Mouse (Mus musculus): Measurements from ENCODE around the gene Tuba1a. TPM values are rescaled to one million over a fixed set of nuclear protein-coding genes. Genes with fewer than 3 reads are reported as not detected.
"Not testable (repeated sequence)": the region's sequence is repeated elsewhere in the genome, so short reads cannot be mapped to it uniquely, and the experiment has no call there.

Gene Tuba1a
- polyA plus RNA-seq, 1 experiment from 2014 or later = 925 TPM

DNA sequence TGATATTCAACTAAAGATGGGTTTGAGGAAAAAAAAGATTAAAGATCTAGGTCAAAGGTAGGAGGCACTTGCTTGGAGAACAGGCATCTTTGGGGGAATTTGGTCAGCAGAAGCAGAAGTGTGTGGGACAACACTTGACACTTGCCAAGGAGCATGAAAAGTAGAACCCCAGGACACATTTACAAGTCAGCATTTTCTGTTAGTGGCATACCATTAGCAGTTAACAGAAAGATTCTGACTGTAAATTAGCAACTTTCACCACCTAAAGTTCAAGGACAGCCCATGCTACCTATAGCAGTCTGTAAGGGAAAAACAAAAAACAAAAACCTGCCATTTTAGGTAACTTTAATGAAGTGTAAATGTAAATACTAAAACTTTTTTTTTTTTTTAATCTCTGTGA is 5.1 kb downstream of the Tuba1a start:
- Histone ChIP-seq H3K4me3 (ENCODE audit: low read length) (no peak overlapping the region), H3K9ac (replicated peaks; ENCODE audit: low read length) (no peak overlapping the region), H3K27ac (ENCODE audit: low read length) (no peak overlapping the region), H3K9me3 (ENCODE audit: low read length) (no peaks in the 10 kb centered on the region), H3K4me1 (ENCODE audit: insufficient read depth, low read length) (peaks cover 7% of the 10 kb centered on the region), H3K27me3 (ENCODE audit: insufficient read depth, low read length) (no peaks in the 10 kb centered on the region), H3K4me2 (replicated peaks; ENCODE audit: low read depth, low read length) (no peak overlapping the region), H3K36me3 (ENCODE audit: insufficient read depth, low read length) (peaks cover 3% of the 10 kb centered on the region; the same call in 1 of the 2 replicates)
- ATAC-seq (ENCODE audit: low FRiP score, low TSS enrichment) = no peak

DNA sequence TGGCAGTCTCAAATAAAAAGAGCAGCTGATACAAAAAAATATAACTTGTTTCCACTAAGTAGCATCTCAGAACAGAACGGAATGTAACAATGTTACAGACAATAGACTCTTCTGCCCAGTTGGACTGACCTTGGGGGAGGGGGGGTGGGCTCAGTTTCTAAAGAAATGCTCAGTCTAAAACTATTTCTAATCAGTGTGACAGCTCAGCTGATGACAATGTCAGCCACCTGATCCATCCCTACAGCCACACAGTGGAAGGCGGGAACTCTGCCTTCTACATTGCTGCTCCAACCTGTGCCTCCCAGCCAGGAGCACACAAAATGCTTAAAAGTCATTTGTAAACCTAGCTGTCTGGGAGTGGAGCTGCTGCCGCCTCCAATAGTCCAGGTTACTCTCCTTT is 5.6 kb downstream of the Tuba1a start:
- no peak overlapping the region for H3K4me2 ChIP-seq (replicated peaks; ENCODE audit: low read depth, low read length)
- H3K4me3 ChIP-seq (ENCODE audit: low read length) = no peak overlapping the region
- H3K9me3 ChIP-seq (ENCODE audit: low read length) = no peaks in the 10 kb centered on the region
- no peak for ATAC-seq (ENCODE audit: low FRiP score, low TSS enrichment)
- H3K4me1 ChIP-seq (ENCODE audit: insufficient read depth, low read length) = peaks cover 7% of the 10 kb centered on the region
- no peaks in the 10 kb centered on the region for H3K27me3 ChIP-seq (ENCODE audit: insufficient read depth, low read length)
- WGBS = 51% methylated on average over 3 of the region's 3 CpGs
- no peak overlapping the region for H3K9ac ChIP-seq (replicated peaks; ENCODE audit: low read length)
- H3K36me3 ChIP-seq (ENCODE audit: insufficient read depth, low read length) = peaks cover 3% of the 10 kb centered on the region; the same call in 1 of the 2 replicates
- no peak overlapping the region for H3K27ac ChIP-seq (ENCODE audit: low read length)

DNA sequence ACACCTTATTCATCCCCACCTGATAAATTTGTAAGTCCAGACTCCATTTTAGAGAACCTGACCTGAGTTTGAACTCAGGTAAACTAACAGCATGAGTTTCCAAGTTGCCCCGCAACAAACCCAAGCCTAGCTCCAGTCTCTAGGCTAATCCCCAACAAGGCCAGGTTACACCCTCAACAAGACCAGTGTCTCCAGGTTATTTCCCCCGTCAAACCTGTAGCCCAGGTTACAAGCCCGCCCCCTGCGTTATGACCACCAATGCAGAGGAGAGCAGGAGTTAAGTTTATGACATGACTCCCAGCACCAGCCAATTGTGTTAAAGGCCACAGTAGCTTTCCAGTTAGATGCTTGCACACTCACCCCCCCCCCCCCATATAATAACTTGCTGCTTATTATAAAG is 10.4 kb downstream of the Tuba1a start:
- H3K4me3 ChIP-seq (ENCODE audit: low read length) = no peak overlapping the region
- no peak overlapping the region for H3K27ac ChIP-seq (ENCODE audit: low read length)
- H3K4me2 ChIP-seq (replicated peaks; ENCODE audit: low read depth, low read length) = no peak overlapping the region
- H3K4me1 ChIP-seq (ENCODE audit: insufficient read depth, low read length) = no peaks in the 10 kb centered on the region
- H3K9me3 ChIP-seq (ENCODE audit: low read length) = no peaks in the 10 kb centered on the region
- no peak overlapping the region for H3K9ac ChIP-seq (replicated peaks; ENCODE audit: low read length)
- H3K36me3 ChIP-seq (ENCODE audit: insufficient read depth, low read length) = no peaks in the 10 kb centered on the region
- ATAC-seq (ENCODE audit: low FRiP score, low TSS enrichment) = no peak
- WGBS = 72% methylated on average over 4 of the region's 4 CpGs
- H3K27me3 ChIP-seq (ENCODE audit: insufficient read depth, low read length) = no peaks in the 10 kb centered on the region

DNA sequence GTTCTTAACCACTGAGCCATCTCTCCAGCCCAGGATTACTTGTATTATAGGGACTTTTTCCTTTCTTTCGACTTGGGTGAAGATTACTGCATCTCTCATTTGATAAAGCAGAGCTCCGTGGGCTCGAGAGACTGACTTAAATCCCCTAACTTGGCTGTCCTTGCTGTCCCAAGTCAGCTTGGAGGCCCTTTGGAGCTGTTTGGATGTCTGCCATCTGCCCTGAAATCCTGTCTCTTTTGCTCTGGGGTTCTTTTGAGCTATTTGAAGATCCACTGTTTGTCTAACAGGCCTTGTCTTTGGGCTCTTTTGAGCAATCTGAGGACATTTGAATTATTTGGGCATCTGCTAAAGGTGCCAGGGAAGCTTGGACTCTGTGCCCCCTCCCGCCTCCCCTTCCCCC is 11.4 kb downstream of the Tuba1a start:
- no peak overlapping the region for H3K4me3 ChIP-seq (ENCODE audit: low read length)
- no peak for ATAC-seq (ENCODE audit: low FRiP score, low TSS enrichment)
- no peaks in the 10 kb centered on the region for H3K27me3 ChIP-seq (ENCODE audit: insufficient read depth, low read length)
- no peak overlapping the region for H3K27ac ChIP-seq (ENCODE audit: low read length)
- H3K4me2 ChIP-seq (replicated peaks; ENCODE audit: low read depth, low read length) = no peak overlapping the region
- H3K36me3 ChIP-seq (ENCODE audit: insufficient read depth, low read length) = no peaks in the 10 kb centered on the region
- 84% methylated on average over 4 of the region's 4 CpGs for WGBS
- H3K9ac ChIP-seq (replicated peaks; ENCODE audit: low read length) = no peak overlapping the region
- H3K9me3 ChIP-seq (ENCODE audit: low read length) = no peaks in the 10 kb centered on the region
- H3K4me1 ChIP-seq (ENCODE audit: insufficient read depth, low read length) = no peaks in the 10 kb centered on the region

DNA sequence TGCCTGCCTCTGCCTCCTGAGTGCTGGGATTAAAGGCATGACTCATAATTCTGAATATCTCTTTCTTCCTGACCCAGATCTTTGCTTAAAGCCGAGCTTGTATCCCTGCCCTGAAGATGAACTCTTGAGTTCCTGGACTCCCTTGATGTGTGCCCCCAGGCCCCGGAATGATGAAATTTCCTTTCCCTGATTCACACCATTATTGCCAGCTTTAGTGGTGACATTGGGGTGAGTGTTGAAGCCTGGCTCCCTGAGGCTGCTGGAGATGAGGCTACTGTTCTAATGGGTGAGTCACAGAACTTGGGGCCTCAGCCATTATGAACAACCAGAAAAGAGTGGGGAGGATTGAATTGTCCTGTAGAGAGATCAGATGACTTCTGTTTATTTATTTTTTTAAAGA is 12.0 kb downstream of the Tuba1a start:
- Histone ChIP-seq H3K36me3 (ENCODE audit: insufficient read depth, low read length) (no peaks in the 10 kb centered on the region), H3K4me1 (ENCODE audit: insufficient read depth, low read length) (no peaks in the 10 kb centered on the region), H3K4me2 (replicated peaks; ENCODE audit: low read depth, low read length) (no peak overlapping the region), H3K27me3 (ENCODE audit: insufficient read depth, low read length) (no peaks in the 10 kb centered on the region), H3K9ac (replicated peaks; ENCODE audit: low read length) (no peak overlapping the region), H3K4me3 (ENCODE audit: low read length) (no peak overlapping the region), H3K9me3 (ENCODE audit: low read length) (no peaks in the 10 kb centered on the region), H3K27ac (ENCODE audit: low read length) (no peak overlapping the region)
- 67% methylated on average over 2 of the region's 2 CpGs for WGBS
- no peak for ATAC-seq (ENCODE audit: low FRiP score, low TSS enrichment)

DNA sequence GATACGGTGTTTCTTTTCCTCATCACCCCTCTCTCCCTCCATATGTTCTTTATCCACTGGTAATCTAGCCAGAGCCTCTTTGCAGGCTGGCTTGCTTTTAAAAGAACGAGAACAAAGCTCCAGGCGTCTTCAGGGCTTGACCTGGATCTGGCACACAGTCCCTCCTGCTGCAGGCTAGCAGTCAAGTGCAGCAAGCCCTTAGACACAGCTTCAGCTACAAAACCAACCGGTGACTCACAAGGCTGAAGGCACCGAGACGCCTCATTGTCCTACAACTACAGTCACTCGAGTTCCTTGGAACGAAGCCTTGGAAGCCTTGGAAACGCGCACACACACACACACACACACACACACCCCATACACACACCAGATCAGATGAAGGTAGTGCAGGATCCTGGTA is 12.7 kb downstream of the Tuba1a start:
- H3K4me2 ChIP-seq (replicated peaks; ENCODE audit: low read depth, low read length) = no peak overlapping the region
- ATAC-seq (ENCODE audit: low FRiP score, low TSS enrichment) = no peak
- no peaks in the 10 kb centered on the region for H3K36me3 ChIP-seq (ENCODE audit: insufficient read depth, low read length)
- H3K9me3 ChIP-seq (ENCODE audit: low read length) = no peaks in the 10 kb centered on the region
- no peak overlapping the region for H3K27ac ChIP-seq (ENCODE audit: low read length)
- H3K4me3 ChIP-seq (ENCODE audit: low read length) = no peak overlapping the region
- peaks cover 2% of the 10 kb centered on the region for H3K4me1 ChIP-seq (ENCODE audit: insufficient read depth, low read length)
- no peaks in the 10 kb centered on the region for H3K27me3 ChIP-seq (ENCODE audit: insufficient read depth, low read length)
- no peak overlapping the region for H3K9ac ChIP-seq (replicated peaks; ENCODE audit: low read length)
- 76% methylated on average over 10 of the region's 10 CpGs for WGBS

DNA sequence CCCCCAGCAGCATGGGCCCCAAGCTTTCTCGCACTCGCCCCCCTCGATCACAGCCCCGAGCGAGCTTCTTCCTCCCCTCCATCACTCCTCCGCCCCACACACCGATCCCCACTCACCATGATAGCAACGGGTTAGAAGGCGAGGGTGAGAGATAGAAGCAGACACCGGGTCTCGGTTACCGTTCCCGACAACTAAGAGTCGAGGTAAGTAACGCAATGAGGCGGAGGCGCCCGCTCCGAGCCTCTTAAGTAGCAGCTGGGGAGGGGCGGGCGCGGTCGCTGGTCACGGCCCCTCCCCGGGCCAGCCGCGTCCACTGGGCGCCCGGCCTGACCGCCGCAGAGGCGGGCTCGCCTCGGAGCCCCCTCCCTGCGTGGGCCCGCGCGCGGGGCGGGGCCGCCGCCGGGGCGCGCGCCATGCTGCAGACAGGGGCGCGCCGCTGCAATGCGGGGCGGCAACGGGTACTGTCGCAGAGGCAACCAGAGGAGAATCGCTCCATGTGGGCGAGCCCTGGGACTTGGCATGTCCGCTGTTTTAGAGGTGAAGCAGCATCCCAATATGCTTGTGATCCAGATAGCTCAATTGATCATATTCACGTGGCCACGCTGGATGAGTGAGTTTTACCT is 19.2 kb downstream of the Tuba1a start, which contains the start of gene Tuba1b:
TSS of gene Tuba1b (minus strand) at position 349 of the 623 bp plus-strand sequence.
- WGBS = under 1% methylated on average over 49 of the region's 58 CpGs
- ATAC-seq (ENCODE audit: low FRiP score, low TSS enrichment) = peak; percentile 97
- H3K4me2 ChIP-seq (replicated peaks; ENCODE audit: low read depth, low read length) = peak within 1 kb of the TSS; percentile 79
- peak within 1 kb of the TSS; percentile 99 for H3K27ac ChIP-seq (ENCODE audit: low read length)
- H3K9me3 ChIP-seq (ENCODE audit: low read length) = no peaks in the 10 kb centered on the region
- H3K27me3 ChIP-seq (ENCODE audit: insufficient read depth, low read length) = no peaks in the 10 kb centered on the region
- H3K36me3 ChIP-seq (ENCODE audit: insufficient read depth, low read length) = peaks cover 11% of the 10 kb centered on the region
- H3K4me3 ChIP-seq (ENCODE audit: low read length) = peak within 1 kb of the TSS; percentile 89
- peak within 1 kb of the TSS; percentile 95 for H3K9ac ChIP-seq (replicated peaks; ENCODE audit: low read length)
- peaks cover 18% of the 10 kb centered on the region for H3K4me1 ChIP-seq (ENCODE audit: insufficient read depth, low read length)

DNA sequence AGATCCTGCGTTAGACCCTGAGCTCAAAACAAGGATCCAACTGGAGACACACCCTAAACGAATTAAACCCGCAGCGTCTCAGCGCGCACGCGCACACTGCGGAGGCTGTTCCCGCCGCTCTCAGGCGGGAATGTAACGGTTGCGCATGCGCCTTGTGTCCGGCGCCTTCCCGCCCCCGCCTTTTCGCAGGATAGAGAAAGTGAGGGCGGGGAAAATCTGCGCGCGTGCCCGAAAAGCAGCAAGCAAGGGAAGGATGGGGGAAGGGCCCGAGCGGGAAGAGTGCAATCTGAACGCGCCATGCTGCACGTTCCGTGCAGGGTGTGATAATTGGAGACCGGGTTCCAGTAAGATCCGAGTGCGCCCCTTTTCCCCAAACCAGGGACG is 19.7 kb downstream of the Tuba1a start:
- peak; percentile 87 for ATAC-seq (ENCODE audit: low FRiP score, low TSS enrichment)
- peak overlapping the region; percentile 99 for H3K27ac ChIP-seq (ENCODE audit: low read length)
- peaks cover 11% of the 10 kb centered on the region for H3K36me3 ChIP-seq (ENCODE audit: insufficient read depth, low read length)
- WGBS = under 1% methylated on average over 35 of the region's 35 CpGs
- H3K9ac ChIP-seq (replicated peaks; ENCODE audit: low read length) = peak overlapping the region; percentile 95
- H3K27me3 ChIP-seq (ENCODE audit: insufficient read depth, low read length) = no peaks in the 10 kb centered on the region
- peak overlapping the region; percentile 79 for H3K4me2 ChIP-seq (replicated peaks; ENCODE audit: low read depth, low read length)
- peak overlapping the region; percentile 89 for H3K4me3 ChIP-seq (ENCODE audit: low read length)
- H3K9me3 ChIP-seq (ENCODE audit: low read length) = no peaks in the 10 kb centered on the region
- peaks cover 22% of the 10 kb centered on the region for H3K4me1 ChIP-seq (ENCODE audit: insufficient read depth, low read length)

DNA sequence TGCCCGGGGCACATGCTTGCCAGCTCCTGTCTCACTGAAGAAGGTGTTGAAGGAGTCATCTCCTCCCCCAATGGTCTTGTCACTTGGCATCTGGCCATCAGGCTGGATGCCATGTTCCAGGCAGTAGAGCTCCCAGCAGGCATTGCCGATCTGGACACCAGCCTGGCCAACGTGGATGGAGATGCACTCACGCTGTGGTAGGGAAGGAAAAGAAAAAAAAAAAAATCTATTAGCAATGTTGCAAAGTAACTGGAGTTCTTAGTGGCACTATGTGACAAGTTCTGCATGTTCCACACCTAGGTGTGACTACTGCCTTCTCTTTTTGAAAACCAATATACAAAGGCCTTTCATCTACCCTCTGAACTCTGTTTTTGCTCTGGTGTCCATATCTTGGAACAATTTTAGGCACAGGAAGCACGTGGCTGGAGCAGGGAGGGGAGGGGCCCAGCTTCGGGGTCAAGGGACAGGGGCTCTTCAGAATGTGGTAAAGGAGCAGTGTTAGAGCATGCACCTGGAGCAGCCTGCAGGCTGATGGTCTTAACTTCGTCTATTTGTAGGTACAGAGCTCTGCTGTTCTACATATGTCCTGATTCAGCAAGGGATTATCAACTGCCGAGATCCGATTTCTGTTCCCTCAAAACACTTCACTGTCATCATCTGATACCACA is 20.4 kb downstream of the Tuba1a start:
- not testable (repeated sequence) for H3K27me3 ChIP-seq (ENCODE audit: insufficient read depth, low read length); H3K9me3 ChIP-seq (ENCODE audit: low read length)
- ATAC-seq (ENCODE audit: low FRiP score, low TSS enrichment) = peak; percentile 14; the same call in 1 of the 2 replicates
- peak overlapping the region; percentile 95 for H3K9ac ChIP-seq (replicated peaks; ENCODE audit: low read length)
- H3K4me1 ChIP-seq (ENCODE audit: insufficient read depth, low read length) = peaks cover 22% of the 10 kb centered on the region
- peak overlapping the region; percentile 99 for H3K27ac ChIP-seq (ENCODE audit: low read length)
- peaks cover 11% of the 10 kb centered on the region for H3K36me3 ChIP-seq (ENCODE audit: insufficient read depth, low read length)
- WGBS = 8% methylated on average over 8 of the region's 9 CpGs
- peak overlapping the region; percentile 89 for H3K4me3 ChIP-seq (ENCODE audit: low read length)
- peak overlapping the region; percentile 79 for H3K4me2 ChIP-seq (replicated peaks; ENCODE audit: low read depth, low read length)

DNA sequence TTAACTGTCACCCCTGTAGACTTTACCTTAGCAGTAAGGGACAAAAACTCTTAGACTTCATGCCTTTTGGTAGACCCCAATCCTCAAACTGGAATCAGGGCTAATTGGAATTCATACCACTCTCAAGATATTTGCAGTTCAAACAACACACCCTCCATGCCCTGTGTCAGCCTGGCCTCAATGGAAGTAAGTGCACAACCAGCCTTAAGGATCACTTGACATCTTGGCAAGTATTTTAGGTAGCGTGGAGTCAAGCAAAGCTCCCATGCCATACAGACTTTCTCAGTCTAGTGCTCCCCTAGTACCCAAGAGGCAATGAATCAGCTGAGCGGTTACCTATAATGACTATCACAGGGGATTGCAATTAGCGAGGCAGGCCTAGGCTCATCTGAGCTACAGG is 22.5 kb downstream of the Tuba1a start:
- Histone ChIP-seq H3K36me3 (ENCODE audit: insufficient read depth, low read length) (peaks cover 11% of the 10 kb centered on the region), H3K4me1 (ENCODE audit: insufficient read depth, low read length) (peaks cover 22% of the 10 kb centered on the region), H3K9ac (replicated peaks; ENCODE audit: low read length) (no peak overlapping the region), H3K9me3 (ENCODE audit: low read length) (no peaks in the 10 kb centered on the region; the same call in 1 of the 2 replicates), H3K27ac (ENCODE audit: low read length) (no peak overlapping the region), H3K27me3 (ENCODE audit: insufficient read depth, low read length) (no peaks in the 10 kb centered on the region), H3K4me2 (replicated peaks; ENCODE audit: low read depth, low read length) (no peak overlapping the region), H3K4me3 (ENCODE audit: low read length) (no peak overlapping the region)
- 68% methylated on average over 3 of the region's 3 CpGs for WGBS
- ATAC-seq (ENCODE audit: low FRiP score, low TSS enrichment) = no peak

Measured in kidney, embryonic 16.5 days (tissue).